Mouse (Mus musculus) right cerebral cortex, postnatal 10 days (tissue): ENCODE results near the gene Gm20388.
A peak's percentile ranks its signal among the peaks of the same experiment; 100 is the strongest.

Source experiments
- DNase-seq, 2 experiments: peaks; one replicate each; pipeline ENCODE4 v3.0.0; 2021; ENCODE audit warnings: low spot score in 2 of 2

The Gm20388 gene

DNA sequence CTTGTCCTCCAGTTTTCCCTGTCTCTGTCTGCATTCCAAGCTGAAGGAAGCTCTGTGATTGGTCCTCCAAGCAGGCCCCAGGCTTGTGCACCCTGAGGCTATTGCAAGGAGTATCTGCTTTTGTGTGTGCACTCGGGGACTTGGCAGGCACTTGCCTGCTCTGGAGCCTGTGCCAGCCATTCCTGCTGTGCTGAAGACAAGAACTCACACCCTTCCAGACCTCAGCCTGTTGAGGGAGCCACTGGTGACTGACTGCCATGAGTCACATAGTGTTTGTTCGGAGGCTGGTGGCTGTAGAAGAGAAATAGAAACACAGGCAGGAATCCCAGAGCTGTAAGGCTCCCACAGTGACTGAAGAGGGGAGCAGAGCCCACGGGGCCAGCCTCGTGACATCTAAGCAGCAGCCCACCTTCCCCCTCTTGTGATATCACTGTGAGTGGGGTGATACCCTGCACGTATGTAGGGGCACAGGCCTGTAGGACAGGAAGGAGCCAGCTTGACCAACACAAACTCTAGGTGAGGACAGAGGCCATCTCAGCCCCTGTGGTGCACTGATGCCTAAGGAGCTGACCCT lies 50.0 kb downstream of the Gm20388 start:
- peak; percentile 78 to 83 for DNase-seq

- DNase-seq = no peak
These were observed 54.2 kb downstream of the Gm20388 start for GRCm38 (mm10) chr8:119964859-119965258.

DNA sequence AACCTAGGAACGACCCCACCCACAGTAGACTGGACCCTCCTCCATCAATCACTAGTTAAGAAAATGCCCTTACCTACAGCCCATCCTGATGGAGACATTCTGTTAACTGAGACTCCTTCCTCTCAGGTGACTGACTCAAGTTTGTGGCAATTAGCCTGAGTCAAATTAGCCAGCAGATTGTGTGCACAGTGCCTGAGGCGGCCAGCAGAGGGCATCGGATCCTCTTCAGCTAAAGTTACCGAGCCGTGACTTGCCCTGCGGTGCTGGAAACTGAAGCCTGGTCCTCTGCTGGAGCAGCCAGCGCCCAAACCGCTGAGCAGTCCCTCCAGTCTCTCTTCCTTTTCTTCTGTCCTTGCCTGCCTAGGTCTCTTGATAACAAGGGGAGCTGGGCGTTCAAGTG lies 56.8 kb downstream of the Gm20388 start:
- DNase-seq = no peak

DNA sequence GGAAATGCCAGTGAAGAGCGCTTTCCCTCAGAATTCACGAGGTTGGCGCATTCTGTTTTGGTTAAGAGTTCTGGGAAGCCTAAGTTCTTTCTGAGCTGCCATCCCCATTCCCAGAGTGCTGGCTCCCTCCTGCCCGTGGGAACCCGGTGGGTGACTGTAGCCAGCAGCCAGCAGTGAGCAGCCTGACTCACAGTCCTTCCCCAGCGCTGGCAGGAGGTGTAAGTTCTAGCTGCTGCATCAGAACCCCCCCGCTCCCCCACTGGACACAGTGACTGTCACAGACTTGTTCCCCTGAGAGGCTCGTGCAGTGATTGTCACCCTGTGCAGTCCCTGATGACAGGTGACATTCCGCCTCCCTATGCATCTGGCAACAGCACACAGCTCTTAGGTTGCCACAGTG lies 59.5 kb downstream of the Gm20388 start:
- no peak for DNase-seq

DNA sequence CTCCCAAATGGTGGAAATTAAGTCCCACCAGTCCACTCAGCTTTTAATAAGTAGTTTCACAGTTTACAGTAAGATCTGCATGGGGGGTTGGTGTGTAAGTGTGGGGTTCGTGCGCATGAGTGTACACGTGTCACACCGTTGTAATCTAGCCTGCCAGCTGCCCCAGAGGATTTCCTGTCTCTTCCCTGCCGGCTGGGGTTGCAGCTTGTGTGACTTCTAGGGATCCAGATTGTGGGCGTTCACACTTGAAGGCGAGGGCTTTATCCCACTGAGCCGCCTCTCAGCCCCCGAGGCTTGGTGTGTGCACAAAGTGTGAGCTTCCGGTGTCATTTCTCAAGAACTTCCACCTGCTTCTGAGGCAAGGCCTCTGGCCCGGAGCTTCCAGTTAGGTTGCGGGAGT lies 61.9 kb downstream of the Gm20388 start:
- no peak for DNase-seq

GRCm38 (mm10) chr8:119978770-119979381 lies 68.2 kb downstream of the Gm20388 start:
- DNase-seq = no peak

DNA sequence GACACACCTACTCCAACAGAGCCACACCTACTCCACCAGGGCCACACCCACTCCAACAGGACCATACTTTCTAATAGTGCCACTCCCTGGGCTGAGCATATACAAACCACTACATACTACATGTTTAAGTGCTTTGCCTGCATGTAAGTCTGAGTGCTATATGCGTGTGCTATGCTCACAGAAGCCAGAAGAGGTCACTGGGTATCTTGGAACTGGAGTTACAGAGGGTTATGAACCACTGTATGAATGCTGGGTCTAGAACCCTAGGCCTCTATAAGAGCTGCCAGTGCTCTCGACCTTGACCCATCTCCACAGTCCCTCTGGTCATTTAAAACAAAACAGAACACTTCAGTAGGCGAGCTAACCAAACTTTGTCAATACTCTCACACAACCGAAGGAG lies 70.6 kb downstream of the Gm20388 start:
- no peak for DNase-seq

GRCm38 (mm10) chr8:119984085-119984484 lies 73.4 kb downstream of the Gm20388 start:
- DNase-seq = no peak

DNA sequence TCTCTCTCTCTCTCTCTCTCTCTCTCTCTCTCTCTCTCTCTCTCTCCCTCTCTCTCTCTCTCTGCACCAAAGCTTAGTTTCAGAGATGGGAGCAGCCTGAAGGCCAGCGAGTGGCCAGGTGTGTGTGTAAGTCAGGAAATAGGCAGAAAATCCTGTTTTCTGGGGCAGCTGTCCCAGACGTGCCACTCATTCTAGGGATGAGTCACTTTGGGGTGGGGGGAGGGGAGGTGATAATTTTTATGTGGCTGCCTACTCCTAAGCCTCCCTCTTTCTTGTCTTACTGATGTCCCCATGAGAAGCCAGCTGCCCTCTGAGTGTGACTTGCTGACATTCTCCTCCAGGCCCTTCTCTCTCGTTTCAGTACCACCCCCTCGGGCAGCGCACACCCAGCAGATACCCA lies 75.5 kb downstream of the Gm20388 start:
- no peak for DNase-seq

DNA sequence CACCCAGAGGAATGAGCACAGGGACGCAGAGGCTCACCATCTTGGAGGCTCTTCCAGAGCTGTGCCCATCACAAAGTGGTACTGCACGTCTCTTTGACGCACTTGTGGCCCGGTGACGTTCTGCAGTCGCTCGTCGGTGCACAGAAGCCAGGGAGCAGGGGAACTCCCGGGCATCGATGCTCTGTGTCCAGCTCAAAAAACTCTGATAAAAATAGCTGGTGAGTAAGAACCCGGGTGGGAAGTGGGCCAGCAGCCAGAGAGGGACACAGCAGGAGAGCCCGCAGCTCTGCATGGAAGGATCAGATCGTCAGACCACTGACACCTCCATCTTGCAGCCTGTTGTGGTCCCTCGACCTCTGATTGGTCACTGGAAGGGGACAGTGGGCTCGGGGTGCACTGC lies 77.4 kb downstream of the Gm20388 start:
- no peak for DNase-seq

GRCm38 (mm10) chr8:119992249-119992648 lies 81.6 kb downstream of the Gm20388 start, which contains the start of gene Crispld2:
Gene Crispld2, plus strand, starts transcription at chr8:119992438.
- DNase-seq = peak; percentile 81 to 85

DNA sequence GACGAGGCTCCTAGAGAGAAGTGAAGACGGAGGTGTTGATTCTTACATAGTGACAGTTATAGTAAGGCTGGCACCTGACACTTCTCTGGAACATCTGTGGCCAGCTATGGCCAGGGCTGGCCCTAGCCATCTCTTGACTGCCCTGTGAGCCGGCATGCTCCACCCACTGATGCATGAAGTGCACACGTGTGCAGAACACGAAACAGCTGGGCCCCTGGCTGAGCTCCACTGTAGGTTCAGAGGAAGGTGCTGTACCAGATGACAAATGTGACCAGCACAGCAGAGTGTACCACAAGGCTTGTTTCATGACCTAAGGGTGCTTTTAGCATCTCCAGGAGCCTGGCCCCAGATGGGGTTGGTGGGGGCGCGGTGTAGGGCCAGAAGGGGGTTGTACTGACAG lies 83.5 kb downstream of the Gm20388 start:
- DNase-seq = no peak

GRCm38 (mm10) chr8:119994556-119994955 lies 83.9 kb downstream of the Gm20388 start:
- DNase-seq = no peak

DNA sequence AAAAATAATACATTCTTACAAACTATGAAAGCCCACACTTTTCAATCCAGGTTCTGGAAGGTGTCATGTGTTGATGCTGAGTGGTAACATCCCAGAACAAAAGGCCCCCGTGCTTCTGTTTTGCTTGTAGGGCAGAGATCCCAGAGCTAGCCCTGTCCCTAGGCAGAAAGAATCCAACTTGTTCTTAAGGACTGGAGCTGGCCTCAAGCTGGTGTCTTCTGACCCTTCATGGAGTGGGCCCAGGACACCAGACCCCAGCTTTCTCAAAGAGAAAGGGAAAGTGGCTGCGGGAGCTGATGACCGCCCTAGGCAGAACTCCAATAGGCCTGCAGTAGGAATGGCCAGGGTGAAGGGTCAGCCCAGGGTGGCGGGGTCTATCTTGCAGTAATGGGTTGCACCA lies 86.6 kb downstream of the Gm20388 start:
- DNase-seq = no peak

GRCm38 (mm10) chr8:120000461-120000860 lies 89.8 kb downstream of the Gm20388 start:
- DNase-seq = no peak

DNA sequence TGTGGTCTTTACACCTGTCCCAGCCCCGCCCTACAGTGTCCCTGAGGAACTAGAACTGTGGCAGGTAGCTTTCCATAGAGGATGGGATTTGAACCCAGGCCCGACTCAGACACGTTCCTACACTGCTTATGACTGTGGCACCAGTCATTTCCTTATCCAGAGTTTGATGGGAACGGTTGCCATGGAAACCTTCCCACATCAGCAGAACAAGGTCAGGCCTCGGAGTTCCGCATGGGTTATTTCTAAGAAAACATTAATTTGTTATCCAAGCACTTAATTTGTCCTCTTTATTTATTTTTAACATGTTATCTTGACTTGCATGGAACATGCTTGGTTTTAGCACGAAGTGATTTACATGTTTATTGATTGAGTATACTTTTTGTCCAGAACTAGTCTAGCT lies 91.1 kb downstream of the Gm20388 start:
- no peak for DNase-seq

DNA sequence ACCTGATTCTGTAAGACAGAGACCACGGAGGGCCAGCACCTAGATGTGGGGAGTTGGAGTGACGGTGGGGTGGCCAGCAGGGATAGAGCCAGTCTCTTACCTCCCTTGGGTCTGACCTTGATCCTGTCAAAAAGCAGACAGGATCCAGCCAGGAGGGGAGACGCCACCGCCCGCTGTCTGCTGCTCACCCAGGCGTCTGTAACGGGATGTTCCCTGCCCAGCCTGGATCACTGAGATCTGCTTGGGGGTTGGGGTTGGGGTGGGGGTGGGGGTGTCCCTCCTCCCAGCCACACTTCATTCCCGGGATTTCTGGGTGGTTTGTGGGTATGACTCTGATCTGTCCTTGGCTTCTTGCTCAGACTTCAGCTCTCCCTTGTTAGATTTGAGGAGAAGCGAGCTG lies 91.7 kb downstream of the Gm20388 start:
- DNase-seq = no peak

- DNase-seq = no peak
These were observed 93.6 kb downstream of the Gm20388 start for GRCm38 (mm10) chr8:120004154-120004702.

- DNase-seq = no peak
These were observed 94.2 kb downstream of the Gm20388 start for GRCm38 (mm10) chr8:120004705-120005381.

GRCm38 (mm10) chr8:120006645-120007160 lies 96.1 kb downstream of the Gm20388 start:
- no peak for DNase-seq

DNA sequence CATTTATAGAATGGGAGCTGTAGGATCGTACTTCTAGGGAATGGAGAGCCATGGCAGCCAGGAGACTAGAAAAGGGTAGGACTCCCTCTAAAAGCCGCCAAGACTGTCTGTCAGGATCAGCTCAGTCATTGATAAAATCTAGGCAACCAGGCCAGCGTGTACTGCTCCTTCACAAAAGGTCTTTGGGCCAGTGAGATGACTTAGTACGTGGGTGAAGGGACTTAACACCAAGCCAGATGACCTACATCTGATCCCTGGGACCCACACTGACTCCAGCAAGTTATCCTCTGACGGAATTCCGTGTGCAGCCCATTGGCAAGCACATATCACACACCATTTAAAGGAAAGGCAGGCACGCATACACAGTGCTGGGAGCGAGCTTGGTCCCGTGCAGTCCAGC lies 96.5 kb downstream of the Gm20388 start:
- no peak for DNase-seq

- no peak for DNase-seq
These were observed 98.6 kb downstream of the Gm20388 start for GRCm38 (mm10) chr8:120009284-120009683.

- DNase-seq = no peak
These were observed 101.8 kb downstream of the Gm20388 start for GRCm38 (mm10) chr8:120012491-120012890.
